Mouse (Mus musculus) midbrain, embryonic 11.5 days (tissue): ENCODE results near the gene Ddx20. TPM values are rescaled to one million over a fixed set of nuclear protein-coding genes. Genes with fewer than 3 reads are reported as not detected.

Experiments
- ATAC-seq: fragments of 200-750 bp; cut with Nextera tagmentation; 2 replicates; pipeline ENCODE4 v1.8.0; 2017; ENCODE audit warnings: moderate TSS enrichment, moderate library complexity; ENCODE audit not compliant: low FRiP score
- DNase-seq: peaks from one replicate; pipeline ENCODE4 v3.0.0; 2015; ENCODE audit warnings: low spot score; ENCODE audit errors: missing footprints
- H3K27ac ChIP-seq: fragments of 300-500 bp; sonication (generic); 2 replicates; pipeline ENCODE4 v1.5.1; 2014; ENCODE audit warnings: low read depth, low read length
- H3K27me3 ChIP-seq: fragments of 300-500 bp; sonication (generic); 2 replicates; pipeline ENCODE4 v1.6.1; 2014; ENCODE audit warnings: mild to moderate bottlenecking, low read length, moderate library complexity, mixed read lengths; ENCODE audit not compliant: control insufficient read depth, insufficient read depth
- H3K36me3 ChIP-seq: fragments of 300-500 bp; sonication (generic); 2 replicates; pipeline ENCODE4 v1.6.1; 2014; ENCODE audit warnings: mild to moderate bottlenecking, low read length, moderate library complexity, mixed read lengths; ENCODE audit not compliant: control insufficient read depth, insufficient read depth
- H3K4me1 ChIP-seq: fragments of 300-500 bp; sonication (generic); 2 replicates; pipeline ENCODE4 v1.6.1; 2014; ENCODE audit warnings: low read length; ENCODE audit not compliant: control insufficient read depth, insufficient read depth
- H3K4me2 ChIP-seq: fragments of 300-500 bp; sonication (generic); 2 replicates; pipeline ENCODE4 v1.6.1; 2014; ENCODE audit warnings: mild to moderate bottlenecking, moderate library complexity
- H3K4me3 ChIP-seq: fragments of 300-500 bp; sonication (generic); 2 replicates; pipeline ENCODE4 v1.5.1; 2014; ENCODE audit warnings: low read depth, low read length
- H3K9ac ChIP-seq: fragments of 300-500 bp; sonication (generic); 2 replicates; pipeline ENCODE4 v1.6.1; 2014; ENCODE audit warnings: low read length
- H3K9me3 ChIP-seq: fragments of 300-500 bp; sonication (generic); 2 replicates; pipeline ENCODE4 v1.6.1; 2016; ENCODE audit warnings: low read length; ENCODE audit not compliant: control insufficient read depth
- WGBS: fragments of 180-500 bp; shearing (Covaris S2); extraction: QIAGEN DNeasy Blood & Tissue Kit; methylation state at CpG from one replicate; pipeline ENCODE4 v1.1.7; 2014; 5-methylcytosine and 5-hydroxymethylcytosine counted together
- polyA plus RNA-seq: library from polyadenylated mRNA; unstranded; fragments of >200 nt; fragmentation: Nextera tagmentation; extraction: Ambion mirVana; gene quantifications from 2 replicates; pipeline ENCODE4 v1.2.1, GENCODE M21; 2014

Ddx20 gene
- polyA plus RNA-seq, 1 experiment from 2014 or later: 46.3 TPM

DNA sequence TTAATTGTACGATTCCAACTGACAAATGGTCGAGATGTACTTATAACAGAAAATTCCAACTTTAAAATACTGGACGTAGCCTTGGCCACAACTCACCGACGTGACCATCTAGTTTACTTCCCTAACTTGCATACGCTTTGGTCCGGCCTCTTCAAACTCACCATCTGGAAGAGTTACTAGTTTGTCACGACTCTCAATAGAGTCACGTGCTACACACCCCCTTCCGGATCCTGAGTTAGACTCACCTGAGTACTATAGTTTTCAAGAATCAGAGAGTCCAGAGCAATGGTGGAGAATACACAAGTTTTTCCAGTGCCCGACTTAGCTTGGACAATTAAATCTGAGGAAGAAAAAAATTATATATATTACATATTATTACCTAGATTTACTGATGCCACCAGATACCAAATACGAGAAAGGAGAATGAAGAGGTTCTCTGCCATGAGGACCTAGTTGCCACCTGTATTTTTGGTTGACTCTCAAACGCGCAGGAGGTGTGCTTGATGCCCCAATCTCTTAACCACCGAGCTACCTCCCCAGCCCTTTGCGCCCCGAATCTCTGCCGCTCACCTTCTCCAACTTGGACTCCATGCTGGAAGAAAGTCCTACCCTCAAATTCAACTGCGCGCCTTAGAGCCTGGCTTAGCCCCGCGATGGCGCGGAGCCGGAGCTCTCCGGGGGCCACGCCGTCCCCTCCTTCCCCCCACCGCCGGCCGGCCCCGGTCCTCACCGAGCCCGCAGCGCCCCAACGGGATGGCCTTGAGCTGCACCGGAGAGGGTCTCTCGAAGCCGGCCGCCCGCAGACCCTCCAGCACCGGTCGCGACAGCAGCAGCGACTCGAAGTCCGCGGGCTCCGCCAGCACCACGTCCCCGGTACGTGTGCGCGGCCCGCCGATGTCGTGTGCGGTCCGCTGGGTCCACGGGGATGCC, 715 bp downstream of the Ddx20 start:
- Histone ChIP-seq H3K4me1 (peaks cover 8% of the 10 kb centered on the region; the same call in 1 of the 2 replicates), H3K27me3 (no peaks in the 10 kb centered on the region), H3K4me3 (peak overlapping the region; percentile 92), H3K27ac (peak overlapping the region; percentile 74), H3K9ac (peak overlapping the region; percentile 93), H3K9me3 (no peaks in the 10 kb centered on the region), H3K4me2 (peak overlapping the region; percentile 74), H3K36me3 (peaks cover 6% of the 10 kb centered on the region; the same call in 1 of the 2 replicates)
- peak; percentile 80; the same call in 1 of the 2 replicates for ATAC-seq
- 10% methylated on average over 58 of the region's 60 CpGs for WGBS
- DNase-seq: peak; percentile 91

DNA sequence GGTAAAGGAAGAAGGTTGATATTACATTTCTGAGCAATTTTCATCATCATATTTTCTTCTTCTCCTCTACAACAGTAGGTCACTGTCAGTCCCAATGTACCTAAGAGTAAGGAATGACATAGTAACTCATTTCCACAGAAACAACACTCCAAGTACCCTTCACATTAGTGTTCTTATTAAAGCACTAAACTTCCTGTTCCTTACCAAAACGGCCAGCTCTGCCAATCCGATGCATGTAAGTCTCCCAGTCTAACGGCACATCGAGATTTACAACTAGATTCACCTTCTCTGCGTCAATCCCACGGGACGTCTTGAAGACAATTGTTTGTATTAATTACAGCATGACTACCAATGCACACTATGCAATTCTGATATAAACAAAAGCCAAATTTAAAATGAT, 7.0 kb downstream of the Ddx20 start:
- Histone ChIP-seq H3K4me1 (no peaks in the 10 kb centered on the region), H3K4me3 (no peak overlapping the region), H3K9me3 (no peaks in the 10 kb centered on the region), H3K27ac (no peak overlapping the region), H3K4me2 (no peak overlapping the region), H3K9ac (no peak overlapping the region), H3K36me3 (peaks cover 20% of the 10 kb centered on the region), H3K27me3 (no peaks in the 10 kb centered on the region)
- no peak for ATAC-seq
- WGBS: 95% methylated on average over 7 of the region's 7 CpGs
- peak; percentile 80 for DNase-seq

DNA sequence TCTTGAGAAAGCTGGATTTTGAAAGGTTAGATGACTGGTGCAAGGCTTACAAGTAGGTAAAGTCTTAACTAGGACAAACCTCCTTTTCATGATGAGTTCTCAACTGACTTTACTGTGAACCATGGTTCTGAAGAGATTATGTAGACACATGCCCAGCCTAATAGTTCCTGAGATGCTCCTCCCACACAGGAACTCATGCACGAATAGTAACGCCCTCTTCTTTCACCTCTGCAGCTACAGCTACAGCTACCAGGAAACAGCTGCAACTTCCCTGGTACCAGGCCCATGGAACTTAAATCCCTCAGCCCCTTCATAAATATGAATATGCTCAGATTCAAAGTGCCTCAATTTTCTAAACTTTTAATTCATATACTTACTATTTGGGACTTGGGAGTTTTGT, 11.4 kb downstream of the Ddx20 start:
- DNase-seq: no peak
- Histone ChIP-seq H3K27ac (no peak overlapping the region), H3K4me3 (no peak overlapping the region), H3K9me3 (no peaks in the 10 kb centered on the region), H3K36me3 (peaks cover 14% of the 10 kb centered on the region), H3K4me2 (no peak overlapping the region), H3K4me1 (no peaks in the 10 kb centered on the region), H3K27me3 (no peaks in the 10 kb centered on the region), H3K9ac (no peak overlapping the region)
- ATAC-seq: no peak
- 52% methylated on average over 2 of the region's 2 CpGs for WGBS

DNA sequence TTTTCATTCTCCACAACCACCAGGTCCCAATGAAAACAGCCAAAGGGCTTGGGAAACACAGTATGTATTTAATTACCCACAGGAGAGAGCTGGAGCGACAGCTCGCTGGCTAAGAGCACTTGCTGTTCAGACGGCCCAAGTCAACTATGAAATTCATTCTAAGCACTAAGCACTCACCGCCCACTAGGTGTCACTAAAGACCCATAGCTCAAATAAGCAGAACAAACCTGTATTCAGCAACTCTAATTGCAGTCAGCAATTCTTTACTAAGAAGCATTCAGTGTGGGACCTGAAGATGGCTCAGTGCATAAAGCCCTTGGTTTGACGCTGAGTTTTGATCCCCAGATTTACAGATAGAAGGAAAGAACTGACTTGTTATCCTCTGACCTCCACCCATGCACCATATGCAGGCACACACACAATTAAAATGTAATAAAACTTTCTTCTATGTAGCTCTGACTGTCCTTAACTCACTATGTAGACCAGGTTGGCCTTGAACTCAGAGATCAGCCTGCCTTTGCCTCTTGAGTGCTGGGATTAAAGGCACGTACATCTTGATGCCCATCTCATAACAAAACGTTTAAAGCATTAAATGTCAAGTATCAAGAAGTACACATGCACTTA, 12.7 kb downstream of the Ddx20 start:
- peaks cover 14% of the 10 kb centered on the region for H3K36me3 ChIP-seq
- H3K27me3 ChIP-seq: no peaks in the 10 kb centered on the region
- peak; percentile 94 for DNase-seq
- 18% methylated on average over 7 of the region's 7 CpGs for WGBS
- no peaks in the 10 kb centered on the region for H3K9me3 ChIP-seq
- no peak overlapping the region for H3K4me2 ChIP-seq
- no peak overlapping the region for H3K9ac ChIP-seq
- H3K4me3 ChIP-seq: no peak overlapping the region
- peak; percentile 69 for ATAC-seq
- no peaks in the 10 kb centered on the region for H3K4me1 ChIP-seq
- no peak overlapping the region for H3K27ac ChIP-seq

DNA sequence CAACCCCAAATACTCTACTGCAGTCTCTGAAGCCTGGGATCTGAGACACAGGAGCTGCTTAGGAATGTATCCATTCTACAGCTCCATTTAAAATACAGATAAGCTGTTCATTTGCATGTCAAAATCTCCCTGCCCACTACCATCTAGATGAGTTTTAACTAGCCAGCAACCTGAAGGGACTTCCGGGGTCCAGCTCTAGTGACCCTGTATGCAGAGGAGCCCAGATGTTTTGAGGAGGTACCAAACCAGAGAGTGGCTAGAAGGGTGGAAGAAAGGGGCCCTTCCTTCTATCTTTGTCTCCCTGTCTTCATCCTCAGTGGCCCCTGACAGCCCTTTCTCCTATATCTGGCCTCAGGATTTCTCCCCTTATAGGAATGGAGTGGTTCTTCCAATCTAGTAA, 16.6 kb downstream of the Ddx20 start:
- H3K27ac ChIP-seq: no peak overlapping the region
- no peak overlapping the region for H3K4me3 ChIP-seq
- no peak overlapping the region for H3K4me2 ChIP-seq
- 80% methylated on average over 1 of the region's 1 CpGs for WGBS
- no peaks in the 10 kb centered on the region for H3K9me3 ChIP-seq
- no peaks in the 10 kb centered on the region for H3K27me3 ChIP-seq
- no peaks in the 10 kb centered on the region for H3K36me3 ChIP-seq
- ATAC-seq (no peak), DNase-seq (peak; percentile 23)
- no peak overlapping the region for H3K9ac ChIP-seq
- no peaks in the 10 kb centered on the region for H3K4me1 ChIP-seq

DNA sequence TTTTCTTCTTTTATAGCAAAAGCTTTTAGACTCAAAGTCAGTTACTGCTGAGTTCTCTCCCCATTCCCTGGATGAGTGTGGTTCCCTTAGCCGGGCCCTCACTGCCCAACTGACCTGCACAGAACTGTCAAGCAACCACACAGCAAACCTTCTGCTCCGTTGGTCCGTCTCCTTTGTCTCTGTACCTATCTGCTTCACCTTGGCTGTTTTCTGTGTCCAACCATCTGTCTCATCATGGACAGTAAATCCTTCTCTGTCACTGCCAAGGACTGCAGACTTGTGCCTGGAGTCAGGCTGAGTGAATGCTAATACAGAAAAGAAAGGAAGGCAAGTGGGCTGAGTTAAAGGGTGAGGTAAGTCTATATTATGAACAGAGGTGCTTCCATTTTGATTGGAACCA, 17.6 kb downstream of the Ddx20 start:
- no peak overlapping the region for H3K4me2 ChIP-seq
- no peak overlapping the region for H3K9ac ChIP-seq
- H3K27ac ChIP-seq: no peak overlapping the region
- H3K4me3 ChIP-seq: no peak overlapping the region
- H3K4me1 ChIP-seq: no peaks in the 10 kb centered on the region
- DNase-seq (peak; percentile 77), ATAC-seq (no peak)
- WGBS: 92% methylated on average over 3 of the region's 3 CpGs
- no peaks in the 10 kb centered on the region for H3K27me3 ChIP-seq
- H3K9me3 ChIP-seq: no peaks in the 10 kb centered on the region
- no peaks in the 10 kb centered on the region for H3K36me3 ChIP-seq

DNA sequence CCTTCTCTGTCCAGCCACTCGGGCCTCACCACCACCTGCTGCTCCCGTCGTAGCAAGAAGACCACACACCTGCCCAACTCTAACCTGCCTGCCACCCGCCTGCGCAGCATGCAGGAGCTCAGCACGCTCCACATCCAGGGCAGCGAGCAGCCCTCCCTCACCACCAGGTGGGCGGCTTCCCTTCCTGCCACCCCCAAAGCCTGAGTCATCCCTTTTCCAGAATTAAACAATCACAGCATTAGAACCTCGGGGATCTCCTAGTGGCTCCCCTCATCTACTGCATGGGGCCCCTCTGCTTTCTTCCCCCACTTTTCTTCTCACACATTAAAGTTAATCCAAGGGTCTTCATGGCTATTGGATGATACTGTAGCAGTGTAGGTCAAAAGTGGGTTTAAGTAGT, 19.2 kb downstream of the Ddx20 start:
- Histone ChIP-seq H3K27ac (no peak overlapping the region), H3K4me1 (no peaks in the 10 kb centered on the region), H3K36me3 (no peaks in the 10 kb centered on the region), H3K9me3 (no peaks in the 10 kb centered on the region), H3K4me3 (no peak overlapping the region), H3K4me2 (no peak overlapping the region), H3K27me3 (no peaks in the 10 kb centered on the region), H3K9ac (no peak overlapping the region)
- 55% methylated on average over 9 of the region's 9 CpGs for WGBS
- DNase-seq (peak; percentile 67), ATAC-seq (no peak)

DNA sequence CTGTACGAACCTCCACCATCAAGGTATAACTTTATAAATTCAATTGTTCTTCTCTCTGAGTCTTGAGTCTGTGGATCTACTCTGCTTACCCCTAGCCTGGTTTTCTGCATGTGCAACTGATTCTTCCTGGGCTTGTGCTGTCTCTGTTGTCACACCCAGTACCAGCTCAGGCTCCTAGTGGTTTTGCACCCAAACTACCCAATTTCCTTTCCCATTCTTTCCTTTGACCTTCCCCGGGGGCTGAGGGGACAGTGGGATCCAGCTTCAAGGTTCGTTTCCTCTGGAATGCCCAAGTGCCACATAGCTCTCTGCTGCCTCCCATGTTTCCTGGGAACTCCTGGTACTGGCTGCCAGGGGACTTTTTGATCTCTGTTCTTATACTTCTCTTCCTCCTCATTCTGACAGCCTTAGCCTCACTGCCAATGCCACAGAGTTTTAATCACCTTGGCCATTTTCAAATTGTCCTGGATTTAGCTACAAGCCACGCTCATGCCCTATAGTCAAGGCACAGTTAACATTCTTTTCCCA, 20.3 kb downstream of the Ddx20 start:
- Histone ChIP-seq H3K9me3 (no peaks in the 10 kb centered on the region), H3K4me1 (no peaks in the 10 kb centered on the region), H3K9ac (no peak overlapping the region), H3K36me3 (no peaks in the 10 kb centered on the region), H3K27ac (no peak overlapping the region), H3K27me3 (no peaks in the 10 kb centered on the region), H3K4me2 (no peak overlapping the region), H3K4me3 (no peak overlapping the region)
- no peak for ATAC-seq
- peak; percentile 69 for DNase-seq
- 65% methylated on average over 4 of the region's 4 CpGs for WGBS
